Mouse (Mus musculus) heart, postnatal 0 days (tissue): ENCODE data around the gene Usp50.

ENCODE experiments used
- CTCF ChIP-seq: IDR thresholded peaks from 2 replicates; pipeline ENCODE4 v1.5.1; 2016; ENCODE audit warnings: antibody characterized with exemption, control low read depth, low read depth
- EP300 ChIP-seq: IDR thresholded peaks from 2 replicates; pipeline ENCODE4 v1.6.1; 2016; ENCODE audit warnings: antibody characterized with exemption, low read depth

- TF ChIP-seq EP300 (no peak), CTCF (no peak)
These were observed 114.5 kb downstream of the Usp50 start for GRCm38 (mm10) chr2:126668621-126669252.
